Mouse (Mus musculus) hindbrain, embryonic 15.5 days (tissue): ENCODE results near the gene Bckdha. TPM values are rescaled to one million over a fixed set of nuclear protein-coding genes. Genes with fewer than 3 reads are reported as not detected.

Experiments
- ATAC-seq: fragments of 200-750 bp; cut with Nextera tagmentation; 2 replicates; pipeline ENCODE4 v1.8.0; 2017; ENCODE audit warnings: low read depth, moderate number of reproducible peaks, moderate TSS enrichment; ENCODE audit not compliant: low FRiP score
- H3K27ac ChIP-seq: fragments of 300-500 bp; sonication (generic); replicated peaks from 2 replicates; pipeline ENCODE4 v1.5.1; 2015; ENCODE audit warnings: mild to moderate bottlenecking, inconsistent platforms
- H3K27me3 ChIP-seq: fragments of 300-500 bp; sonication (generic); 2 replicates; pipeline ENCODE4 v1.6.1; 2015; ENCODE audit warnings: control low read depth, inconsistent platforms
- H3K36me3 ChIP-seq: fragments of 300-500 bp; sonication (generic); 2 replicates; pipeline ENCODE4 v1.6.1; 2015; ENCODE audit warnings: control low read depth, inconsistent platforms
- H3K4me1 ChIP-seq: fragments of 300-500 bp; sonication (generic); replicated peaks from 2 replicates; pipeline ENCODE4 v1.6.1; 2015; ENCODE audit warnings: control low read depth, inconsistent platforms
- H3K4me2 ChIP-seq: fragments of 300-500 bp; sonication (generic); 2 replicates; pipeline ENCODE4 v1.6.1; 2015; ENCODE audit warnings: moderate library complexity, mild to moderate bottlenecking, inconsistent platforms
- H3K4me3 ChIP-seq: fragments of 300-500 bp; sonication (generic); 2 replicates; pipeline ENCODE4 v1.5.1; 2015; ENCODE audit warnings: mild to moderate bottlenecking, inconsistent platforms
- H3K9ac ChIP-seq: fragments of 300-500 bp; sonication (generic); 2 replicates; pipeline ENCODE4 v1.6.1; 2015; ENCODE audit warnings: inconsistent platforms
- H3K9me3 ChIP-seq: fragments of 300-500 bp; sonication (generic); 2 replicates; pipeline ENCODE4 v1.6.1; 2016; ENCODE audit warnings: control low read depth, inconsistent platforms
- WGBS: fragments of 180-500 bp; shearing (Covaris S2); methylation state at CpG from one replicate; pipeline ENCODE4 v1.1.7; 2015; 5-methylcytosine and 5-hydroxymethylcytosine counted together
- polyA plus RNA-seq: library from polyadenylated mRNA; unstranded; fragments of >200 nt; fragmentation: Nextera tagmentation; extraction: Ambion mirVana; gene quantifications from 2 replicates; pipeline ENCODE4 v1.2.1, GENCODE M21; 2015

Bckdha gene
- polyA plus RNA-seq, 1 experiment from 2014 or later: 44.9 TPM

DNA sequence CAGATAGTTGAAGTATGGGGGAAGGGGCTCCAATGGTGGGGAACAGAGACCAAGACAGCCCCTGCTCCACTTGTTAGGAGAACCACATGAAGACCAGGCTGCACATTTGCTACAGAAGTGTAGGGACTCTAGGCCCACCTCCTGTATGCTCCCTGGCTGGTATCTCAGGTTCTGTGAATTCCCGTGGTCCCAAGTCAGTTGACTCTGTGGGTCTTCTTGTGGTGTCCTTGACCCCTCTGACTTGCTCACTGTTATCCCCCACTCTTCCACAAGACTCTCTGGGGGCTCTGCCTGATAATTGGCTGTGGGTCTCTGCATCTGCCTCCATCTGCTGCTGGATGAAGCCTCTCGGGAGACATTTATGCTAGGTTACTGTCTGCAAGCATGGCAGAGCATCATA is 67.6 kb downstream of the Bckdha start:
- no peak for ATAC-seq
- no peak overlapping the region for H3K4me3 ChIP-seq
- H3K9me3 ChIP-seq: no peaks in the 10 kb centered on the region
- no peaks in the 10 kb centered on the region for H3K36me3 ChIP-seq
- H3K9ac ChIP-seq: no peak overlapping the region
- no peak overlapping the region for H3K27ac ChIP-seq
- no peaks in the 10 kb centered on the region for H3K27me3 ChIP-seq
- no peak overlapping the region for H3K4me2 ChIP-seq
- no peaks in the 10 kb centered on the region for H3K4me1 ChIP-seq
- WGBS: 96% methylated on average over 2 of the region's 2 CpGs

DNA sequence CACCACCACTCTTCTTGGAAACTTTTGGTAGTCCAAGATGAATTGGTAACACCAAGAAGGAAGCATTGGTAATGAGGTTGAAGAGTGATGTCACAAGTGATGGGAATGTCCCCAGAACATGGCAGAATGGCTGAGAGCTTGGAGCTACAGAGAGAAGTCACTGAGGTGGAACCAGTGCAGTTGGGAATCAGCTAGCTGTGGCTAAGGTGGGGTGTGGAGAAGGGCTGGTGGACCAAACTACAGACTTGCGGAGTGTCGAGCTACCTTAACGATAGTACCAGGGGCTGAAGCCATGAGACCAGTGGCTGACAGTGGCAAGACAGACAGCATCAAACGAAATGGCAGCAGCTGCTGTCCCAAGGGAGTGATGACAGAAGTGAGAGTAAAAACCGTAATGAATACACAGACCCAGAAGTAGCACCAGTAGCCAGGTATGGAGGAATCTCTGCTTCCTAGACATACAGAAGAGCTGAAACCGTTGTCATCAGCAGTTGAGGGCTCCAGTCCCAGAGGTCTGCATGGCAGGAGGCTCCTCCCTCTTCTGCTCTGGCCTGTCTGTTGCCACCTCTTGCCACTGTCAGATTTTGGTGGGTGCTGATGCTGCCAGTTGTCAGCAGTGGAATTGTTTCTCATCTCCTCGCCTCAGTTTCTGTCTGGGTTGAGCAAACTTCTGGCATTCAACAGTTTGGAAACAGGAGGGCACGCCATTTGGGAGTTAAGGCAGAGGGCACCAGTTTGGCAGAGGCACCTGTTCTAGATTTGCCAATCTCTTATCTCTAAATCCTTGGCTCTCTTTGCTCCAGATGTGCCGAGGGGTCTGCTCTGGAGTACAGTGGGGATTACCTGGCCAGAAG is 73.2 kb downstream of the Bckdha start:
- no peak for ATAC-seq
- Histone ChIP-seq H3K9me3 (no peaks in the 10 kb centered on the region), H3K9ac (no peak overlapping the region), H3K27ac (no peak overlapping the region), H3K36me3 (no peaks in the 10 kb centered on the region), H3K4me1 (no peaks in the 10 kb centered on the region), H3K4me3 (no peak overlapping the region), H3K4me2 (no peak overlapping the region), H3K27me3 (no peaks in the 10 kb centered on the region)
- 80% methylated on average over 9 of the region's 9 CpGs for WGBS

DNA sequence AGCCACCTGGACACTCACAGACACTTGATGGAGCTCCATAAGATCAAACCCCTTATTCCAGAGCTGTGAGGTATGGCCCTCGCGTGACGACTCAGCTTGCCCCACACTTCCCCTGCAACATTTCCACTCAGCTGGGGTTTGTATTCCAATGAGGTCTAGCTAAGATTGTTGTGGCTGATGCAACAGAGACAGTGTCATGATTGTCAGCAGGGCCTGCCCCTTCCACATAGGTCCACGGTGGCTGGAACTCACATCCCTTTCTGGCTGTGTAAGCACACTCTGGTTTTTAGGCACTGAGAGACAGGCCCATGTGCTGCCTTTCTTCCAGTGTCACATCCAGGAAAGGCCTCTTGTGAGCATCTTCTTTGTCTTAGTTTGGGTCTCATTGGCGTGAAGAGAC is 74.1 kb downstream of the Bckdha start:
- H3K4me1 ChIP-seq: no peaks in the 10 kb centered on the region
- no peaks in the 10 kb centered on the region for H3K27me3 ChIP-seq
- H3K4me3 ChIP-seq: no peak overlapping the region
- no peaks in the 10 kb centered on the region for H3K36me3 ChIP-seq
- WGBS: 87% methylated on average over 5 of the region's 5 CpGs
- ATAC-seq: no peak
- no peak overlapping the region for H3K4me2 ChIP-seq
- H3K9me3 ChIP-seq: no peaks in the 10 kb centered on the region
- H3K27ac ChIP-seq: no peak overlapping the region
- H3K9ac ChIP-seq: no peak overlapping the region

DNA sequence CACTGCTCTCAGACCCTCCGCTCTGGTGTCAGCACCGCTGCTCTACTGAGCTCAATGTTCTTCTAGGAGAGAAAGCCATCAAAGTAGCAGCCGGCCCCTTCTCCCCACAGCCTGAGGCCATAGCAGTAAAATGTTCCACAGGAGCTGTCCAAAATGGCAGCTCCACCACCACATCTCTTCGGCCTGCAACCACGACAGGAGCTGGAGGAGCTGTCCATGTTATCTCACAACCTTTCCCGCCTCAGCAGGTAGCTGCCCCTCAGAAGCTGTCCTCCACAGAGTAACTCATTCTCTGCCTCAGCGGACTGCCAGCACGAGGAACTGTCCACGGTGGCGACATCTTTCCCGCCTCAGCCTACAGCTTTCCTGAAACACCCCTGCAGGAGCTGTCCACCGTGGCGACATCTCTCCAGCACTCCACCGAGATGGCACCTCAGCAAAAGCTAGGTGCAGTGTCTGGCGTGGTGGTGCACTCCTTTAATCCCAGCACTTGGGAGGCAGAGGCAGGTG is 76.4 kb downstream of the Bckdha start:
- Histone ChIP-seq H3K4me3 (no peak overlapping the region), H3K4me1 (no peaks in the 10 kb centered on the region), H3K36me3 (no peaks in the 10 kb centered on the region), H3K4me2 (no peak overlapping the region), H3K9me3 (no peaks in the 10 kb centered on the region), H3K9ac (no peak overlapping the region), H3K27me3 (no peaks in the 10 kb centered on the region), H3K27ac (no peak overlapping the region)
- no peak for ATAC-seq
- WGBS: 92% methylated on average over 15 of the region's 15 CpGs

Other genes starting within 250 kb of the Bckdha start
- gene Cxcl17, start 246.1 kb downstream of the Bckdha start, polyA plus RNA-seq: 1.2 and 1.3 TPM in 2 replicates
- 0.99 and 1.0 TPM in 2 replicates for gene Ceacam1, start 181.4 kb downstream of the Bckdha start, polyA plus RNA-seq
- gene Ceacam2, start 119.1 kb downstream of the Bckdha start, polyA plus RNA-seq: 0.08 and 0.12 TPM in 2 replicates
- 0.18 TPM in 1 of 2 replicates, not detected in the other for gene Erich4, start 43.1 kb downstream of the Bckdha start, polyA plus RNA-seq
- gene Dmac2, start 39.6 kb downstream of the Bckdha start, polyA plus RNA-seq: 46.5 and 48.5 TPM in 2 replicates
- gene B3gnt8, start 32.3 kb downstream of the Bckdha start, polyA plus RNA-seq: 0.89 and 1.5 TPM in 2 replicates
- 39.3 and 41.8 TPM in 2 replicates for gene Exosc5, start 183 bp upstream of the Bckdha start, polyA plus RNA-seq
- 65.6 and 72.7 TPM in 2 replicates for gene Tmem91, start 16.2 kb upstream of the Bckdha start, polyA plus RNA-seq
- 41.1 and 42.8 TPM in 2 replicates for gene B9d2, start 21.8 kb upstream of the Bckdha start, polyA plus RNA-seq
- 0.84 and 0.87 TPM in 2 replicates for gene Tgfb1, start 28.0 kb upstream of the Bckdha start, polyA plus RNA-seq
- 30.9 and 40.9 TPM in 2 replicates for gene Ccdc97, start 60.1 kb upstream of the Bckdha start, polyA plus RNA-seq
- 42.2 and 43.7 TPM in 2 replicates for gene Hnrnpul1, start 95.8 kb upstream of the Bckdha start, polyA plus RNA-seq
- gene Axl, start 129.7 kb upstream of the Bckdha start, polyA plus RNA-seq: 22.5 and 23.1 TPM in 2 replicates
- gene Cyp2s1, start 157.9 kb upstream of the Bckdha start, polyA plus RNA-seq: 3.2 and 3.3 TPM in 2 replicates
- not detected in 2 replicates for gene Cyp2b10, start 238.6 kb upstream of the Bckdha start, polyA plus RNA-seq